In genomic region chr2:131171401-131172104, GRCm38 (mm10) we compare ENCODE assay signal across 8 mouse cellular contexts. TPM values are rescaled to one million over a fixed set of nuclear protein-coding genes. Genes with fewer than 3 reads are reported as not detected.
A peak's percentile ranks its signal among the peaks of the same experiment; 100 is the strongest.
DNase-seq lines count a peak whose midpoint lies in the region; ATAC-seq lines count a peak whose summit lies in the region.

No protein-coding gene starts in this region.

- no peak overlapping the region for H3K27ac ChIP-seq in intestine, embryonic 15.5 days
- no peak overlapping the region for H3K27ac ChIP-seq in midbrain, embryonic 11.5 days (ENCODE audit: low read depth, low read length)

- no peaks in the 10 kb centered on the region for H3K9me3 ChIP-seq in intestine, embryonic 15.5 days
- H3K9me3 ChIP-seq in midbrain, embryonic 11.5 days (ENCODE audit: control insufficient read depth, low read length): no peaks in the 10 kb centered on the region

- WGBS in intestine, embryonic 15.5 days: 16% methylated on average over 43 of the region's 43 CpGs
- WGBS in midbrain, embryonic 11.5 days: 3% methylated on average over 43 of the region's 43 CpGs

- no peaks in the 10 kb centered on the region for H3K36me3 ChIP-seq in intestine, embryonic 15.5 days
- no peaks in the 10 kb centered on the region for H3K36me3 ChIP-seq in midbrain, embryonic 11.5 days (ENCODE audit: control insufficient read depth, insufficient read depth, low read length)

- H3K4me3 ChIP-seq in intestine, embryonic 15.5 days (replicated peaks): peak overlapping the region; percentile 19
- H3K4me3 ChIP-seq in midbrain, embryonic 11.5 days (ENCODE audit: low read depth, low read length): no peak overlapping the region

- peaks cover 15% of the 10 kb centered on the region for H3K27me3 ChIP-seq in intestine, embryonic 15.5 days (replicated peaks)
- peaks cover 28% of the 10 kb centered on the region for H3K27me3 ChIP-seq in midbrain, embryonic 11.5 days (ENCODE audit: control insufficient read depth, insufficient read depth, low read length)

- ATAC-seq in intestine, embryonic 15.5 days: no peak
- no peak for ATAC-seq in midbrain, embryonic 11.5 days (ENCODE audit: low FRiP score)
- ATAC-seq in erythroblast, adult 5-6 weeks (replicated peaks; ENCODE audit: low FRiP score, poor library complexity, severe bottlenecking): no peak

- H3K4me2 ChIP-seq in intestine, embryonic 15.5 days (replicated peaks): peak overlapping the region; percentile 56
- 0 out of 2 replicates have a peak overlapping the region, but pooled peaks have one; percentile 8 for H3K4me2 ChIP-seq in midbrain, embryonic 11.5 days

- peak overlapping the region; percentile 11; the same call in 1 of the 2 replicates for H3K9ac ChIP-seq in intestine, embryonic 15.5 days
- H3K9ac ChIP-seq in midbrain, embryonic 11.5 days (ENCODE audit: low read length): no peak overlapping the region

- peaks cover 21% of the 10 kb centered on the region for H3K4me1 ChIP-seq in intestine, embryonic 15.5 days (replicated peaks)
- peaks cover 17% of the 10 kb centered on the region for H3K4me1 ChIP-seq in midbrain, embryonic 11.5 days (ENCODE audit: control insufficient read depth, insufficient read depth, low read length)

- peak; percentile 62 to 63 for DNase-seq in B cell, adult 2 months
- peak; percentile 84 for DNase-seq in adrenal gland, postnatal 14 days
- peak; percentile 73 for DNase-seq in gastrocnemius, postnatal 14 days
- peak; percentile 72 to 80 for DNase-seq in left cerebral cortex, postnatal 25 days (ENCODE audit: low spot score in 2 of 2)
- DNase-seq in midbrain, embryonic 11.5 days (ENCODE audit: low spot score, missing footprints): peak; percentile 86
- DNase-seq in spleen, postnatal 36 days (ENCODE audit: low spot score in 2 of 2): peak; percentile 67

- intact Hi-C loops in gastrocnemius, postnatal 14 days (cut with DNase I; ENCODE audit: low total_unique reads): loop anchor here (10.0 kb wide), 1 partner anchor 83 kb away; no protein-coding TSS in a partner anchor
- intact Hi-C loops in left cerebral cortex, postnatal 25 days (cut with DNase I): no loop called here

RNA-seq across cellular contexts. Expression of gene Cenpb, which starts 8.3 kb away (rescaled TPM):
- total RNA-seq in adrenal gland, postnatal 14 days (2021): 65.6 and 70.4 TPM in 2 replicates
- total RNA-seq in gastrocnemius, postnatal 14 days (2021): 10 to 100 TPM; 49.6 to 50.8 TPM
- polyA plus RNA-seq in intestine, embryonic 15.5 days (2015; fragmentation: Nextera tagmentation; extraction: Ambion mirVana): 12.5 and 12.6 TPM in 2 replicates
- 10 to 100 TPM; 77.3 to 78.8 TPM for total RNA-seq in left cerebral cortex, postnatal 25 days (2021)
- 8.7 and 9.5 TPM in 2 replicates for polyA plus RNA-seq in midbrain, embryonic 11.5 days (2014; fragmentation: Nextera tagmentation; extraction: Ambion mirVana)
- 0.96 and 3.8 TPM in 2 replicates for total RNA-seq in erythroblast, adult 5-6 weeks (2015; ENCODE audit: low replicate concordance)
- 6.4 and 7.7 TPM in 2 replicates for total RNA-seq in erythroblast, adult 5-6 weeks (2017; ENCODE audit: low replicate concordance)

RNA-seq across cellular contexts. Expression of gene 1700037H04Rik, which starts 11.7 kb away (rescaled TPM):
- total RNA-seq in adrenal gland, postnatal 14 days (2021): 69.4 and 79.8 TPM in 2 replicates
- 1 to 10 TPM; 5.8 to 6.2 TPM for total RNA-seq in gastrocnemius, postnatal 14 days (2021)
- polyA plus RNA-seq in intestine, embryonic 15.5 days (2015; fragmentation: Nextera tagmentation; extraction: Ambion mirVana): 98.6 and 110 TPM in 2 replicates
- 10 to 100 TPM; 71.7 to 75.8 TPM for total RNA-seq in left cerebral cortex, postnatal 25 days (2021)
- 112 and 122 TPM in 2 replicates for polyA plus RNA-seq in midbrain, embryonic 11.5 days (2014; fragmentation: Nextera tagmentation; extraction: Ambion mirVana)
- total RNA-seq in erythroblast, adult 5-6 weeks (2015; ENCODE audit: low replicate concordance): 77.1 and 92.0 TPM in 2 replicates
- 33.9 and 49.3 TPM in 2 replicates for total RNA-seq in erythroblast, adult 5-6 weeks (2017; ENCODE audit: low replicate concordance)

RNA-seq across cellular contexts. Expression of gene Cdc25b, which starts 15.2 kb away (rescaled TPM):
- total RNA-seq in adrenal gland, postnatal 14 days (2021): 16.1 and 17.8 TPM in 2 replicates
- total RNA-seq in gastrocnemius, postnatal 14 days (2021): 1 to 10 TPM; 4.7 to 5.4 TPM
- 44.6 and 49.8 TPM in 2 replicates for polyA plus RNA-seq in intestine, embryonic 15.5 days (2015; fragmentation: Nextera tagmentation; extraction: Ambion mirVana)
- 10 to 100 TPM; 13.3 to 16.2 TPM for total RNA-seq in left cerebral cortex, postnatal 25 days (2021)
- 122 and 130 TPM in 2 replicates for polyA plus RNA-seq in midbrain, embryonic 11.5 days (2014; fragmentation: Nextera tagmentation; extraction: Ambion mirVana)
- 160 and 210 TPM in 2 replicates for total RNA-seq in erythroblast, adult 5-6 weeks (2015; ENCODE audit: low replicate concordance)
- total RNA-seq in erythroblast, adult 5-6 weeks (2017; ENCODE audit: low replicate concordance): 363 and 459 TPM in 2 replicates

RNA-seq across cellular contexts. Expression of gene Spef1, which starts 15.5 kb away (rescaled TPM):
- total RNA-seq in adrenal gland, postnatal 14 days (2021): 7.0 and 7.5 TPM in 2 replicates
- total RNA-seq in gastrocnemius, postnatal 14 days (2021): 1 to 10 TPM; 2.5 to 2.9 TPM
- polyA plus RNA-seq in intestine, embryonic 15.5 days (2015; fragmentation: Nextera tagmentation; extraction: Ambion mirVana): 3.9 and 4.3 TPM in 2 replicates
- 10 to 100 TPM in 1 of 2 experiments, 1 to 10 TPM in 1; 9.9 to 12.8 TPM for total RNA-seq in left cerebral cortex, postnatal 25 days (2021)
- 6.3 and 7.1 TPM in 2 replicates for polyA plus RNA-seq in midbrain, embryonic 11.5 days (2014; fragmentation: Nextera tagmentation; extraction: Ambion mirVana)
- total RNA-seq in erythroblast, adult 5-6 weeks (2015; ENCODE audit: low replicate concordance): 0.63 TPM in 1 of 2 replicates, not detected in the other
- total RNA-seq in erythroblast, adult 5-6 weeks (2017; ENCODE audit: low replicate concordance): 3.1 and 4.2 TPM in 2 replicates

RNA-seq across cellular contexts. Expression of gene Ap5s1, which starts 35.3 kb away (rescaled TPM):
- 17.3 and 17.7 TPM in 2 replicates for total RNA-seq in adrenal gland, postnatal 14 days (2021)
- total RNA-seq in gastrocnemius, postnatal 14 days (2021): 10 to 100 TPM; 14.9 to 17.4 TPM
- 22.0 and 26.1 TPM in 2 replicates for polyA plus RNA-seq in intestine, embryonic 15.5 days (2015; fragmentation: Nextera tagmentation; extraction: Ambion mirVana)
- total RNA-seq in left cerebral cortex, postnatal 25 days (2021): 10 to 100 TPM; 25.1 to 25.4 TPM
- 26.6 and 29.4 TPM in 2 replicates for polyA plus RNA-seq in midbrain, embryonic 11.5 days (2014; fragmentation: Nextera tagmentation; extraction: Ambion mirVana)
- total RNA-seq in erythroblast, adult 5-6 weeks (2015; ENCODE audit: low replicate concordance): 18.2 and 36.5 TPM in 2 replicates
- 18.7 and 21.0 TPM in 2 replicates for total RNA-seq in erythroblast, adult 5-6 weeks (2017; ENCODE audit: low replicate concordance)
